ENCODE assay signal across 20 mouse cellular contexts in the genomic region with DNA sequence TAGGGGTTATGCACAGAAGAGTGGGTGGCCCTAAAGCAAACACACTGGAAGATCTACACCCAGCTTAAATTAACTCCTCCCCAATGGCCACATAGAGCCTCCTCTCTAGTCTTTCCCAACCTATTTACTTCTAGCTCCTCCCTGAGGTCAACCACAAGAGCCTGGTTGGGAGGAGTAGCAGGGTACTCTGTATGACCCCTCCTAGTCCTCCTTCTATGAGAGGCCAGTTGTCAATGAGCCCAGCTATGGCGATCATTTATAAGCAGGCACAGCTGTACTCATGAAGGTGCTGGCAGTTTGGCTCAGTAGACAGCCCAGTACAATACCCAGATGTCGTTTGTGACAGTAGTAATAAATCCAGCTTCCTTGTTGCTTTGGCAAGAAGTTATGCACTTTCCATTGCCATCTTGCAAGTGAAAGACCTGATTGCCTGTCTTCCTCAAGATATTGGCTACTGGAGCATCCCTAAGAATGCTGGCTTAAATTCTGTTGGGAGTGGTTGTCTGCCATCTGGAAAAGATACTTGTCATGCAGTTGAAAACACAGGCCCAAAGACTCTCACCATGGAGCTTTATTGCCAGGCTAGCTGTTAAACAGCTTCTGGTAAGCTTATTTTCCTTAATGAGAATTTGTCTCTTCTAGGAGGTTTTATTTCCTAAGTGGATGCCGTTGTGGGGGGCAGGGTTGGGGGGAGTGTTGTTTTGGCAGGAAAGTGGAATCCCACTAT. TPM values are rescaled to one million over a fixed set of nuclear protein-coding genes. Genes with fewer than 3 reads are reported as not detected.
DNase-seq lines count a peak whose midpoint lies in the region; ATAC-seq and TF ChIP-seq lines count a peak whose summit lies in the region.
"Had no signal": no experiment of that assay in that cellular context is flagged by ENCODE, and none has a peak within 500 bp of the region (broad histone marks: within the 10 kb centered on the region; RNA-seq: fewer than 3 reads in every experiment).

No protein-coding gene starts in this region.

- H3K27me3 ChIP-seq in liver, embryonic 11.5 days (replicated peaks; ENCODE audit: control insufficient read depth, insufficient read depth, low read length), result no peaks in the 10 kb centered on the region
- H3K27me3 ChIP-seq in liver, postnatal 0 days (ENCODE audit: insufficient read depth, low read length), result no peaks in the 10 kb centered on the region
- no peaks in the 10 kb centered on the region for H3K27me3 ChIP-seq in thymus, adult 2 months (ENCODE audit: control insufficient read depth, insufficient read depth, low read length)
- H3K27me3 ChIP-seq: heart, embryonic 12.5 days; kidney, embryonic 15.5 days; neural tube, embryonic 15.5 days; Patski had no signal

- H3K9ac ChIP-seq in liver, embryonic 11.5 days (ENCODE audit: low read depth, low read length), result no peak overlapping the region
- H3K9ac ChIP-seq in liver, postnatal 0 days (replicated peaks), result no peak overlapping the region
- H3K9ac ChIP-seq: heart, embryonic 12.5 days; kidney, embryonic 15.5 days; neural tube, embryonic 15.5 days had no signal

- H3K4me2 ChIP-seq in liver, embryonic 11.5 days, result no peak overlapping the region
- no peak overlapping the region for H3K4me2 ChIP-seq in liver, postnatal 0 days (ENCODE audit: low read depth, low read length)
- H3K4me2 ChIP-seq: heart, embryonic 12.5 days; kidney, embryonic 15.5 days; neural tube, embryonic 15.5 days had no signal

- WGBS in liver, embryonic 11.5 days, result 82% methylated on average over 3 of the region's 3 CpGs
- WGBS in liver, postnatal 0 days (ENCODE audit: insufficient replicate concordance), result 82% methylated on average over 3 of the region's 3 CpGs
- WGBS in thymus, adult 2 months, result 94% methylated on average over 3 of the region's 3 CpGs

- intact Hi-C loops in gastrocnemius, postnatal 36 days (cut with DNase I), result no loop called here

- H3K36me3 ChIP-seq in liver, embryonic 11.5 days (ENCODE audit: control insufficient read depth, insufficient read depth, low read length), result peaks cover 10% of the 10 kb centered on the region
- peaks cover 4% of the 10 kb centered on the region; the same call in 1 of the 2 replicates for H3K36me3 ChIP-seq in liver, postnatal 0 days (replicated peaks; ENCODE audit: insufficient read depth, low read length)
- H3K36me3 ChIP-seq in thymus, adult 2 months (ENCODE audit: control insufficient read depth, insufficient read depth, low read length), result peaks cover 4% of the 10 kb centered on the region; the same call in 1 of the 2 replicates

- no peak for TF ChIP-seq EP300 in liver, postnatal 0 days (IDR thresholded peaks at IDR 0.05; ENCODE audit: low read depth)

- no peak overlapping the region for H3K27ac ChIP-seq in liver, embryonic 11.5 days (ENCODE audit: low read depth, low read length)
- no peak overlapping the region for H3K27ac ChIP-seq in liver, postnatal 0 days (ENCODE audit: low read depth)
- no peak overlapping the region for H3K27ac ChIP-seq in thymus, adult 2 months (ENCODE audit: control insufficient read depth, insufficient read depth, low read length)
- H3K27ac ChIP-seq: kidney, embryonic 15.5 days; neural tube, embryonic 15.5 days had no signal

- TF ChIP-seq CTCF in liver, postnatal 0 days (IDR thresholded peaks at IDR 0.05; ENCODE audit: low read depth), result no peak
- no peak for TF ChIP-seq CTCF in thymus, adult 2 months (IDR thresholded peaks at IDR 0.05; ENCODE audit: borderline replicate concordance, control insufficient read depth, extremely low read depth, insufficient read depth, low read length, poor library complexity)

- H3K4me3 ChIP-seq in liver, embryonic 11.5 days (ENCODE audit: low read depth, low read length), result no peak overlapping the region
- no peak overlapping the region for H3K4me3 ChIP-seq in liver, postnatal 0 days (ENCODE audit: low read depth, low read length)
- no peak overlapping the region for H3K4me3 ChIP-seq in thymus, adult 2 months (ENCODE audit: control insufficient read depth, insufficient read depth, low read length)
- H3K4me3 ChIP-seq: heart, embryonic 12.5 days; kidney, embryonic 15.5 days; megakaryocyte, embryonic 14.5 days; neural tube, embryonic 15.5 days had no signal

- no peaks in the 10 kb centered on the region for H3K4me1 ChIP-seq in liver, embryonic 11.5 days (replicated peaks; ENCODE audit: control insufficient read depth, insufficient read depth, low read length)
- no peaks in the 10 kb centered on the region for H3K4me1 ChIP-seq in liver, postnatal 0 days (ENCODE audit: insufficient read depth)
- no peaks in the 10 kb centered on the region for H3K4me1 ChIP-seq in thymus, adult 2 months (replicated peaks; ENCODE audit: control insufficient read depth, insufficient read depth, low read length)
- H3K4me1 ChIP-seq: heart, embryonic 12.5 days; neural tube, embryonic 15.5 days had no signal

- TF ChIP-seq POLR2A in thymus, adult 2 months (IDR thresholded peaks at IDR 0.05; ENCODE audit: control insufficient read depth, extremely low read depth, insufficient read depth, low read length, poor library complexity), result no peak

- H3K9me3 ChIP-seq in liver, embryonic 11.5 days (ENCODE audit: control insufficient read depth, low read length), result no peaks in the 10 kb centered on the region
- no peaks in the 10 kb centered on the region for H3K9me3 ChIP-seq in liver, postnatal 0 days (ENCODE audit: low read length)
- H3K9me3 ChIP-seq: heart, embryonic 12.5 days; kidney, embryonic 15.5 days; megakaryocyte, embryonic 14.5 days; neural tube, embryonic 15.5 days had no signal

- 0 out of 2 replicates have a peak, but pooled peaks have one; percentile 34 for ATAC-seq in liver, embryonic 11.5 days (replicated peaks; ENCODE audit: low FRiP score)
- no peak for ATAC-seq in liver, postnatal 0 days
- ATAC-seq in megakaryocyte progenitor cell, adult 5-6 weeks (replicated peaks; ENCODE audit: poor library complexity), result peak; percentile 65
- ATAC-seq: activated CD4-positive, CD25-positive, alpha-beta regulatory T cell, adult 4 months; lung, postnatal 0 days; Patski had no signal

- DNase-seq in gastrocnemius, adult 18-20 months (ENCODE audit: low spot score), result peak; percentile 18
- no peak for DNase-seq in gastrocnemius, postnatal 36 days
- no peak for DNase-seq in liver, embryonic 11.5 days (ENCODE audit: low spot score)
- DNase-seq in liver, postnatal 0 days, result no peak
- DNase-seq in adipocyte (ENCODE audit: low spot score), result peak; percentile 3
- DNase-seq in thymus, adult 2 months, result no peak
- DNase-seq in layer of hippocampus, adult 9-10 months (ENCODE audit: low spot score), result no peak
- DNase-seq: cerebellum, adult 9-10 months; gastrocnemius, postnatal 14 days had no signal

RNA-seq across cellular contexts. Expression of gene Ccdc81, which starts 10.2 kb away (rescaled TPM):
- not detected for total RNA-seq in gastrocnemius, adult 18-20 months (2021)
- not detected for total RNA-seq in gastrocnemius, postnatal 36 days (2021)
- polyA plus RNA-seq in liver, embryonic 11.5 days (2014; fragmentation: Nextera tagmentation; extraction: Ambion mirVana), result 0.06 TPM in 1 of 2 replicates, not detected in the other
- polyA plus RNA-seq in liver, postnatal 0 days (2015; fragmentation: Nextera tagmentation; extraction: Ambion mirVana), result not detected in 2 replicates
- not detected in 2 replicates for total RNA-seq in megakaryocyte progenitor cell, adult 5-6 weeks (2015)
- not detected in 2 replicates for total RNA-seq in megakaryocyte progenitor cell, adult 5-6 weeks (2017)
- polyA plus RNA-seq in thymus, adult 2 months (2012; rRNA removed), result not detected in 2 replicates
- total RNA-seq: heart, postnatal 25 days; liver, adult 2 months had no signal
- polyA plus RNA-seq: activated CD4-positive, CD25-positive, alpha-beta regulatory T cell, adult 4 months; large intestine, adult 2 months; liver, adult 2 months; Patski had no signal

RNA-seq across cellular contexts. Expression of gene Hikeshi, which starts 27.4 kb away (rescaled TPM):
- 100 to 1,000 TPM; 116 to 119 TPM for total RNA-seq in gastrocnemius, adult 18-20 months (2021)
- 100 to 1,000 TPM; 105 to 107 TPM for total RNA-seq in gastrocnemius, postnatal 36 days (2021)
- 138 and 146 TPM in 2 replicates for polyA plus RNA-seq in liver, embryonic 11.5 days (2014; fragmentation: Nextera tagmentation; extraction: Ambion mirVana)
- polyA plus RNA-seq in liver, postnatal 0 days (2015; fragmentation: Nextera tagmentation; extraction: Ambion mirVana), result 41.1 and 41.3 TPM in 2 replicates
- 96.3 and 97.2 TPM in 2 replicates for total RNA-seq in megakaryocyte progenitor cell, adult 5-6 weeks (2015)
- total RNA-seq in megakaryocyte progenitor cell, adult 5-6 weeks (2017), result 90.6 and 101 TPM in 2 replicates
- polyA plus RNA-seq in thymus, adult 2 months (2012; rRNA removed), result 46.0 and 57.5 TPM in 2 replicates

Comparison
In these comparisons a context has a peak if more than half of its experiments do, and no peak if none do; other contexts are left out.
1. DNase-seq: peak in gastrocnemius, adult 18-20 months (single experiment) and adipocyte (single experiment); none in gastrocnemius, postnatal 36 days (0 of 2), liver, embryonic 11.5 days (single experiment), liver, postnatal 0 days (single experiment), thymus, adult 2 months (single experiment) and layer of hippocampus, adult 9-10 months (single experiment).